Mouse (Mus musculus) limb, embryonic 14.5 days (tissue): ENCODE measurements around the gene Adar. TPM values are rescaled to one million over a fixed set of nuclear protein-coding genes. Genes with fewer than 3 reads are reported as not detected.
A peak's percentile ranks its signal among the peaks of the same experiment; 100 is the strongest.

Source experiments
- ATAC-seq: fragments of 200-750 bp; cut with Nextera tagmentation; 2 replicates; pipeline ENCODE4 v1.8.0; 2017; ENCODE audit warnings: low read depth, moderate number of reproducible peaks, moderate TSS enrichment; ENCODE audit not compliant: low FRiP score
- DNase-seq: peaks from one replicate; pipeline ENCODE4 v3.0.0-alpha.2; 2015; ENCODE audit warnings: low spot score
- H3K27ac ChIP-seq: fragments of 300-500 bp; sonication (generic); replicated peaks from 2 replicates; pipeline ENCODE4 v1.5.1; 2014; ENCODE audit warnings: low read depth, mild to moderate bottlenecking, low read length, moderate library complexity, mixed read lengths
- H3K27me3 ChIP-seq: fragments of 300-500 bp; sonication (generic); 2 replicates; pipeline ENCODE4 v1.6.1; 2014; ENCODE audit warnings: low read length, mixed read lengths; ENCODE audit not compliant: control insufficient read depth, insufficient read depth
- H3K36me3 ChIP-seq: fragments of 300-500 bp; sonication (generic); 2 replicates; pipeline ENCODE4 v1.6.1; 2014; ENCODE audit warnings: mild to moderate bottlenecking, low read length, moderate library complexity, mixed read lengths; ENCODE audit not compliant: control insufficient read depth, insufficient read depth
- H3K4me1 ChIP-seq: fragments of 300-500 bp; sonication (generic); 2 replicates; pipeline ENCODE4 v1.6.1; 2014; ENCODE audit warnings: antibody characterized with exemption, low read length, mixed read lengths; ENCODE audit not compliant: control insufficient read depth, insufficient read depth
- H3K4me2 ChIP-seq: fragments of 300-500 bp; sonication (generic); replicated peaks from 2 replicates; pipeline ENCODE4 v1.6.1; 2014; ENCODE audit warnings: low read depth, mild to moderate bottlenecking, low read length, moderate library complexity; ENCODE audit not compliant: severe bottlenecking
- H3K4me3 ChIP-seq: fragments of 300-500 bp; sonication (generic); replicated peaks from 2 replicates; pipeline ENCODE4 v1.5.1; 2014; ENCODE audit warnings: low read length
- H3K9ac ChIP-seq: fragments of 300-500 bp; sonication (generic); 2 replicates; pipeline ENCODE4 v1.6.1; 2014; ENCODE audit warnings: mild to moderate bottlenecking, low read depth, low read length, moderate library complexity; ENCODE audit not compliant: severe bottlenecking
- H3K9me3 ChIP-seq: fragments of 300-500 bp; sonication (generic); 2 replicates; pipeline ENCODE4 v1.6.1; 2016; ENCODE audit warnings: low read length; ENCODE audit not compliant: control insufficient read depth
- POLR2A ChIP-seq: fragments of 200-500 bp; IDR thresholded peaks from 2 replicates; pipeline ENCODE4 v1.8.0; 2012; ENCODE audit warnings: inconsistent platforms, mild to moderate bottlenecking, moderate library complexity, borderline replicate concordance; ENCODE audit not compliant: insufficient read depth, insufficient read length; ENCODE audit errors: extremely low read depth
- WGBS: fragments of 180-500 bp; shearing (Covaris S2); extraction: QIAGEN DNeasy Blood & Tissue Kit; methylation state at CpG from one replicate; pipeline ENCODE4 v1.1.7; 2014; 5-methylcytosine and 5-hydroxymethylcytosine counted together
- polyA plus RNA-seq, 2 experiments: library from polyadenylated mRNA; depleted of rRNA in 1 of 2; stranded (reverse) in 1 of 2; unstranded in 1 of 2; fragments of >200 nt; fragmentation: Nextera tagmentation in 1 of 2; extraction: Ambion mirVana in 1 of 2; gene quantifications; 2 replicates each; pipeline versions ENCODE4 v1.2.1 to v1.2.3; 2012 to 2014

Adar gene
- polyA plus RNA-seq, 2 experiments: 10.8 to 29.3 TPM

- H3K4me2 ChIP-seq: no peak overlapping the region
- TF ChIP-seq POLR2A: no peak
- H3K36me3 ChIP-seq: peaks cover 35% of the 10 kb centered on the region
- no peaks in the 10 kb centered on the region for H3K4me1 ChIP-seq
- DNase-seq (peak; percentile 56), ATAC-seq (peak; percentile 51; the same call in 1 of the 2 replicates)
- peak overlapping the region; percentile 38; the same call in 1 of the 2 replicates for H3K9ac ChIP-seq
- no peak overlapping the region for H3K4me3 ChIP-seq
- 18% methylated on average over 11 of the region's 11 CpGs for WGBS
- H3K27me3 ChIP-seq: no peaks in the 10 kb centered on the region
- H3K27ac ChIP-seq: 0 out of 2 replicates have a peak overlapping the region, but pooled peaks have one; percentile 33
- no peaks in the 10 kb centered on the region for H3K9me3 ChIP-seq
Measured at GRCm38 (mm10) chr3:89784991-89785753, 70.3 kb downstream of the Adar start.

GRCm38 (mm10) chr3:89786275-89786674 is 71.5 kb downstream of the Adar start:
- 74% methylated on average over 6 of the region's 6 CpGs for WGBS
- no peak for TF ChIP-seq POLR2A
- ATAC-seq: no peak
- no peak overlapping the region for H3K4me2 ChIP-seq
- H3K36me3 ChIP-seq: peaks cover 24% of the 10 kb centered on the region
- H3K27me3 ChIP-seq: no peaks in the 10 kb centered on the region
- no peaks in the 10 kb centered on the region for H3K4me1 ChIP-seq
- no peaks in the 10 kb centered on the region for H3K9me3 ChIP-seq
- DNase-seq: no peak
- H3K4me3 ChIP-seq: no peak overlapping the region
- no peak overlapping the region for H3K9ac ChIP-seq
- no peak overlapping the region for H3K27ac ChIP-seq

GRCm38 (mm10) chr3:89788680-89789352 is 74.0 kb downstream of the Adar start:
- H3K4me1 ChIP-seq: no peaks in the 10 kb centered on the region
- no peaks in the 10 kb centered on the region for H3K9me3 ChIP-seq
- H3K36me3 ChIP-seq: no peaks in the 10 kb centered on the region
- no peak overlapping the region for H3K27ac ChIP-seq
- H3K9ac ChIP-seq: no peak overlapping the region
- 73% methylated on average over 16 of the region's 16 CpGs for WGBS
- H3K4me2 ChIP-seq: no peak overlapping the region
- DNase-seq (no peak), ATAC-seq (no peak)
- TF ChIP-seq POLR2A: no peak
- no peak overlapping the region for H3K4me3 ChIP-seq
- H3K27me3 ChIP-seq: no peaks in the 10 kb centered on the region

- Histone ChIP-seq H3K4me1 (no peaks in the 10 kb centered on the region), H3K27me3 (no peaks in the 10 kb centered on the region), H3K4me3 (no peak overlapping the region), H3K9ac (no peak overlapping the region), H3K36me3 (no peaks in the 10 kb centered on the region), H3K9me3 (no peaks in the 10 kb centered on the region), H3K27ac (no peak overlapping the region), H3K4me2 (no peak overlapping the region)
- DNase-seq: no peak
- no peak for TF ChIP-seq POLR2A
- WGBS: 59% methylated on average over 2 of the region's 2 CpGs
- no peak for ATAC-seq
Measured at GRCm38 (mm10) chr3:89794616-89795015, 79.8 kb downstream of the Adar start.

GRCm38 (mm10) chr3:89795746-89796145 is 80.9 kb downstream of the Adar start:
- no peak for DNase-seq
- no peak for ATAC-seq
- Histone ChIP-seq H3K9me3 (no peaks in the 10 kb centered on the region), H3K4me2 (no peak overlapping the region), H3K4me3 (no peak overlapping the region), H3K4me1 (no peaks in the 10 kb centered on the region), H3K27ac (no peak overlapping the region), H3K36me3 (no peaks in the 10 kb centered on the region), H3K27me3 (no peaks in the 10 kb centered on the region), H3K9ac (no peak overlapping the region)
- WGBS: 87% methylated on average over 5 of the region's 5 CpGs
- TF ChIP-seq POLR2A: no peak
